Mouse (Mus musculus): ENCODE measurements at regions not wholly inside any gene's neighbourhood (a gene's known extent, or its start where the extent isn't known, plus 50 kb on each side); places are given as distances from the start of the nearest gene placed in this dataset.

DNA sequence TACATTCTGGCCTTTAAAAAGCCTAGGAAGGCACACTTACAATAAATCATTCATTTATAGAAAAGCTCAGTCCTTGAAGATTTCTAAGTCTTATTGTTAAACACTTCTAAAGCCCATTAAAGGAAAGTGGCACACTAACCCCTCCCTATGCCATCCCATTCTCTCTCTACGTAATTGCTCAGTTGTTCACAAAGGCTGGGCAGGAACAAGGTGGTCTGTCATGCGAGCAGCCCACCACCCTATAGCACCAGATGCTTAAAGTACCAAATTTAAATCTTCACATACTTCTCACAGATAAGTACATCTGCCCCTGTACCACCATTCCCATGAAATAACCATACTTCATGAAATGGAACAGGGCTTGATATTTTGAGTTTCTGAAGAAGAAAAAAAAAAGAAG, 156.1 kb upstream of the Actbl2 start:
- H3K4me1 ChIP-seq (replicated peaks; ENCODE audit: control insufficient read depth in 2 of 2, insufficient read depth in 2 of 2, low read length in 1 of 2) = no peaks in the 10 kb centered on the region
- no peak for ATAC-seq (ENCODE audit: insufficient read depth)
- no peak overlapping the region for H3K9ac ChIP-seq (replicated peaks)
- H3K27ac ChIP-seq = no peak overlapping the region
- 56% methylated on average over 2 of the region's 2 CpGs for WGBS (ENCODE audit: insufficient replicate concordance)
- H3K4me3 ChIP-seq (ENCODE audit: insufficient read depth in 1 of 2, low read depth in 2 of 2, low read length in 2 of 2) = no peak overlapping the region
- no peaks in the 10 kb centered on the region for H3K27me3 ChIP-seq (ENCODE audit: control insufficient read depth, insufficient read depth, low read length)
- TF ChIP-seq CTCF (IDR thresholded peaks at IDR 0.05; ENCODE audit: low read depth) = no peak
- no peak for TF ChIP-seq EP300 (IDR thresholded peaks at IDR 0.05; ENCODE audit: low read depth)
- no peak for DNase-seq (ENCODE audit: low read depth in 3 of 3, low spot score in 3 of 3)
- H3K36me3 ChIP-seq (replicated peaks; ENCODE audit: control insufficient read depth, insufficient read depth, low read depth) = no peaks in the 10 kb centered on the region
- no peaks in the 10 kb centered on the region for H3K9me3 ChIP-seq (ENCODE audit: control insufficient read depth, low read length)
- H3K4me2 ChIP-seq (ENCODE audit: low read depth) = no peak overlapping the region

GRCm38 (mm10) chr13:111099252-111099651, 155.6 kb upstream of the Actbl2 start:
- Histone ChIP-seq H3K9ac (replicated peaks) (no peak overlapping the region), H3K27me3 (ENCODE audit: control insufficient read depth, insufficient read depth, low read length) (no peaks in the 10 kb centered on the region), H3K36me3 (replicated peaks; ENCODE audit: control insufficient read depth, insufficient read depth, low read depth) (no peaks in the 10 kb centered on the region), H3K4me3 (ENCODE audit: insufficient read depth in 1 of 2, low read depth in 2 of 2, low read length in 2 of 2) (no peak overlapping the region), H3K4me2 (ENCODE audit: low read depth) (no peak overlapping the region), H3K27ac (no peak overlapping the region), H3K9me3 (ENCODE audit: control insufficient read depth, low read length) (no peaks in the 10 kb centered on the region), H3K4me1 (replicated peaks; ENCODE audit: control insufficient read depth in 2 of 2, insufficient read depth in 2 of 2, low read length in 1 of 2) (no peaks in the 10 kb centered on the region)
- ATAC-seq (ENCODE audit: insufficient read depth) = no peak
- DNase-seq (ENCODE audit: low read depth in 3 of 3, low spot score in 3 of 3) = no peak
- TF ChIP-seq EP300 (IDR thresholded peaks at IDR 0.05; ENCODE audit: low read depth) (no peak), CTCF (IDR thresholded peaks at IDR 0.05; ENCODE audit: low read depth) (no peak)
- 65% methylated on average over 6 of the region's 6 CpGs for WGBS (ENCODE audit: insufficient replicate concordance)

DNA sequence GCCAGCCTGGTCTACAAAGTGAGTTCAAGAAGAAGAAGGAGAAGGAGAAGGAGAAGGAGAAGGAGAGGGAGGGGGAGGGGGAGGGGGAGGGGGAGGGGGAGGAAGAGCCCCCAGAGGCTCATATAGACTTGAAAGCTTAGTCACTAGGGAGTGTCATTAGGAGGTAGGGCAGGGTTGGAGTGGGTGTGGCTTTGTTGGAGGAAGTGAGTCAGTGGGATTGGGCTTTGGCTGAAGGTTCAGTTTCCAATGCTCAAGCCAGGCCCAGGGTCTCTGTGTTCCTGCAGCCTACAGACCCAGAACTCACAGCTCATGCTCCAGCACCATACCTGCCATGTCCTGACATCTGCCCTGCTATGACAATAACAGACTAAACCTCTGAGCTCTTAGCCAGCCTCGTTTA, 154.4 kb upstream of the Actbl2 start:
- ATAC-seq (ENCODE audit: insufficient read depth) (no peak), DNase-seq (ENCODE audit: low read depth in 3 of 3, low spot score in 3 of 3) (no peak)
- TF ChIP-seq EP300 (IDR thresholded peaks at IDR 0.05; ENCODE audit: low read depth) = no peak
- TF ChIP-seq CTCF (IDR thresholded peaks at IDR 0.05; ENCODE audit: low read depth) = no peak
- H3K27me3 ChIP-seq (ENCODE audit: control insufficient read depth, insufficient read depth, low read length) = no peaks in the 10 kb centered on the region
- no peak overlapping the region for H3K27ac ChIP-seq
- H3K36me3 ChIP-seq (replicated peaks; ENCODE audit: control insufficient read depth, insufficient read depth, low read depth) = no peaks in the 10 kb centered on the region
- no peak overlapping the region for H3K4me3 ChIP-seq (ENCODE audit: insufficient read depth in 1 of 2, low read depth in 2 of 2, low read length in 2 of 2)
- 41% methylated on average over 1 of the region's 1 CpGs for WGBS (ENCODE audit: insufficient replicate concordance)
- no peak overlapping the region for H3K4me2 ChIP-seq (ENCODE audit: low read depth)
- H3K4me1 ChIP-seq (replicated peaks; ENCODE audit: control insufficient read depth in 2 of 2, insufficient read depth in 2 of 2, low read length in 1 of 2) = no peaks in the 10 kb centered on the region
- H3K9me3 ChIP-seq (ENCODE audit: control insufficient read depth, low read length) = no peaks in the 10 kb centered on the region
- no peak overlapping the region for H3K9ac ChIP-seq (replicated peaks)

- 53% methylated on average over 4 of the region's 4 CpGs for whole genome bisulfite sequencing (ENCODE audit: insufficient replicate concordance)
- Histone ChIP-seq H3K4me2 (ENCODE audit: low read depth) (no peak overlapping the region), H3K27ac (no peak overlapping the region), H3K4me3 (ENCODE audit: insufficient read depth in 1 of 2, low read depth in 2 of 2, low read length in 2 of 2) (no peak overlapping the region), H3K27me3 (ENCODE audit: control insufficient read depth, insufficient read depth, low read length) (no peaks in the 10 kb centered on the region), H3K9me3 (ENCODE audit: control insufficient read depth, low read length) (no peaks in the 10 kb centered on the region), H3K36me3 (replicated peaks; ENCODE audit: control insufficient read depth, insufficient read depth, low read depth) (no peaks in the 10 kb centered on the region), H3K4me1 (replicated peaks; ENCODE audit: control insufficient read depth in 2 of 2, insufficient read depth in 2 of 2, low read length in 1 of 2) (no peaks in the 10 kb centered on the region), H3K9ac (replicated peaks) (no peak overlapping the region)
- TF ChIP-seq CTCF (IDR thresholded peaks at IDR 0.05; ENCODE audit: low read depth) = no peak
- no peak for TF ChIP-seq EP300 (IDR thresholded peaks at IDR 0.05; ENCODE audit: low read depth)
- DNase-seq (ENCODE audit: low read depth in 3 of 3, low spot score in 3 of 3) (no peak), ATAC-seq (ENCODE audit: insufficient read depth) (no peak)
Observed at GRCm38 (mm10) chr13:111104567-111105219, 150.1 kb upstream of the Actbl2 start.

DNA sequence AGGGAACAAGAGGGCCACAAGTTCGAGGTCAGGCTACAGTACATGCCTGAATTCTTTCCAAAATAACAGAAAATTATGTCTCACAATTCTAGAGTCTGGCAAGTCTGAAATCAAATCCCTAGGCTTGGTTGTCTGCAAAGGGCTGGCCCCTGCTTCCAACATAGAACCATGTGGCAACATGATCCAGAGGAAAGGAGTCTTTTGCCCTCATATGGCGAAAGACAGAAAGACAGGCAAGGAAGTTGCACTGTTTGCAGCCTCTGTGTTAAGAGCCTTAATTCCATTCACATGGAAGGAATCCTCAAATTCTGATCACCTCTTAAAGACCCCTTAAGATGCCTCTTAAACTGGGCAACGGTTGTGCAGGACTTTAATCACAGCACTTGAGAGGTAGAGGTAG, 123.7 kb upstream of the Actbl2 start:
- Histone ChIP-seq H3K27me3 (ENCODE audit: control insufficient read depth, insufficient read depth, low read length) (no peaks in the 10 kb centered on the region), H3K4me1 (replicated peaks; ENCODE audit: control insufficient read depth in 2 of 2, insufficient read depth in 2 of 2, low read length in 1 of 2) (no peaks in the 10 kb centered on the region), H3K27ac (no peak overlapping the region), H3K36me3 (replicated peaks; ENCODE audit: control insufficient read depth, insufficient read depth, low read depth) (no peaks in the 10 kb centered on the region), H3K9ac (replicated peaks) (no peak overlapping the region), H3K4me2 (ENCODE audit: low read depth) (no peak overlapping the region), H3K9me3 (ENCODE audit: control insufficient read depth, low read length) (no peaks in the 10 kb centered on the region), H3K4me3 (ENCODE audit: insufficient read depth in 1 of 2, low read depth in 2 of 2, low read length in 2 of 2) (no peak overlapping the region)
- WGBS (ENCODE audit: insufficient replicate concordance) = 42% methylated on average over 3 of the region's 3 CpGs
- TF ChIP-seq CTCF (IDR thresholded peaks at IDR 0.05; ENCODE audit: low read depth) (no peak), EP300 (IDR thresholded peaks at IDR 0.05; ENCODE audit: low read depth) (no peak)
- no peak for DNase-seq (ENCODE audit: low read depth in 3 of 3, low spot score in 3 of 3)
- no peak for ATAC-seq (ENCODE audit: insufficient read depth)
